Mouse (Mus musculus) small intestine, adult 2 months (tissue): Measurements from ENCODE around the gene Elf1.

Experiments used
- CTCF ChIP-seq: fragments of 200-500 bp; IDR thresholded peaks from 2 replicates; pipeline ENCODE4 v1.5.1; 2012; ENCODE audit warnings: low read depth, mild to moderate bottlenecking, control low read depth, inconsistent platforms, low read length, moderate library complexity, mixed read lengths; ENCODE audit not compliant: insufficient replicate concordance, insufficient read length; ENCODE audit errors: extremely low read depth
- POLR2A ChIP-seq: fragments of 200-500 bp; IDR thresholded peaks from 2 replicates; pipeline ENCODE4 v1.6.1; 2012; ENCODE audit warnings: low read depth, mild to moderate bottlenecking, control low read depth, inconsistent platforms, low read length, moderate library complexity

DNA sequence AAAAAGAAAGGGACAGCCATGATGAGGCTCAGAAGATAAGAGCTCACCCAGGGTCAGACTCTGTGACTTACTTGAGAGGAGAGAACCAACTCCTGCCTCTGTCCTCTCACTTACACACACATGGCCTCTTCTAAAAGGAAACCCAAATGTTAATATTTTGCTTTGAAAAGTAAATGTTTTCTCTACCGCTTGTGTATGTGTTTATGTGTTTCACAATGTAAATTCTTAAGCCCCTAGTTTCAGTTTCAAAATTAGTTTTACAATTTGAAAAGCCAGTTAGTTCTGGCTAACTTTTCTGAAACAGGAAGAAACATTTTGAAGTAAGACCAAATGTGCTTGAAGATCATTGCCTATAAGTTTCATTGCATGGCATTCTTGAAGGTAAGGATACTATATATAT is 76.8 kb downstream of the Elf1 start:
- no peak for TF ChIP-seq CTCF
- TF ChIP-seq POLR2A: no peak
